Mouse (Mus musculus) hindbrain, postnatal 0 days (tissue): ENCODE results near the gene Rbbp8nl. TPM values are rescaled to one million over a fixed set of nuclear protein-coding genes. Genes with fewer than 3 reads are reported as not detected.

Source experiments
- ATAC-seq: fragments of 200-750 bp; cut with Nextera tagmentation; 2 replicates; pipeline ENCODE4 v1.8.0; 2017; ENCODE audit warnings: mild to moderate bottlenecking, moderate TSS enrichment, moderate library complexity
- DNase-seq: peaks from one replicate; pipeline ENCODE4 v3.0.0-alpha.2; 2015; ENCODE audit warnings: low spot score
- H3K27ac ChIP-seq: fragments of 300-500 bp; sonication (generic); 2 replicates; pipeline ENCODE4 v1.5.1; 2014; ENCODE audit warnings: mild to moderate bottlenecking
- H3K27me3 ChIP-seq: fragments of 300-500 bp; sonication (generic); 2 replicates; pipeline ENCODE4 v1.6.1; 2014; ENCODE audit warnings: low read length, mixed read lengths; ENCODE audit not compliant: insufficient read depth
- H3K36me3 ChIP-seq: fragments of 300-500 bp; sonication (generic); 2 replicates; pipeline ENCODE4 v1.6.1; 2014; ENCODE audit warnings: low read length, mixed read lengths; ENCODE audit not compliant: insufficient read depth
- H3K4me1 ChIP-seq: fragments of 300-500 bp; sonication (generic); 2 replicates; pipeline ENCODE4 v1.6.1; 2014; ENCODE audit warnings: antibody characterized with exemption, low read length, mixed read lengths; ENCODE audit not compliant: insufficient read depth
- H3K4me2 ChIP-seq: fragments of 300-500 bp; sonication (generic); 2 replicates; pipeline ENCODE4 v1.6.1; 2014; ENCODE audit warnings: low read depth, mild to moderate bottlenecking, low read length, moderate library complexity, mixed read lengths
- H3K4me3 ChIP-seq: fragments of 300-500 bp; sonication (generic); 2 replicates; pipeline ENCODE4 v1.5.1; 2014; ENCODE audit warnings: low read length
- H3K9ac ChIP-seq: fragments of 300-500 bp; sonication (generic); replicated peaks from 2 replicates; pipeline ENCODE4 v1.6.1; 2014; ENCODE audit warnings: mild to moderate bottlenecking, low read length, moderate library complexity, mixed read lengths
- H3K9me3 ChIP-seq: fragments of 300-500 bp; sonication (generic); 2 replicates; pipeline ENCODE4 v1.6.1; 2016; ENCODE audit warnings: low read length, mixed read lengths
- CTCF ChIP-seq: IDR thresholded peaks from 2 replicates; pipeline ENCODE4 v1.5.1; 2016; ENCODE audit warnings: antibody characterized with exemption, control low read depth, low read depth
- WGBS: fragments of 180-500 bp; shearing (Covaris S2); extraction: QIAGEN DNeasy Blood & Tissue Kit; methylation state at CpG from one replicate; pipeline ENCODE4 v1.1.7; 2014; 5-methylcytosine and 5-hydroxymethylcytosine counted together
- polyA plus RNA-seq: library from polyadenylated mRNA; unstranded; fragments of >200 nt; fragmentation: Nextera tagmentation; extraction: Ambion mirVana; gene quantifications from 2 replicates; pipeline ENCODE4 v1.2.1, GENCODE M21; 2015
- total RNA-seq: library from RNA; depleted of rRNA; stranded (reverse); fragments of >200 nt; gene quantifications from 2 replicates; pipeline ENCODE4 v1.2.3, GENCODE M21; 2014

Gene Rbbp8nl
- total and polyA plus RNA-seq, 2 experiments from 2014 or later: not detected

DNA sequence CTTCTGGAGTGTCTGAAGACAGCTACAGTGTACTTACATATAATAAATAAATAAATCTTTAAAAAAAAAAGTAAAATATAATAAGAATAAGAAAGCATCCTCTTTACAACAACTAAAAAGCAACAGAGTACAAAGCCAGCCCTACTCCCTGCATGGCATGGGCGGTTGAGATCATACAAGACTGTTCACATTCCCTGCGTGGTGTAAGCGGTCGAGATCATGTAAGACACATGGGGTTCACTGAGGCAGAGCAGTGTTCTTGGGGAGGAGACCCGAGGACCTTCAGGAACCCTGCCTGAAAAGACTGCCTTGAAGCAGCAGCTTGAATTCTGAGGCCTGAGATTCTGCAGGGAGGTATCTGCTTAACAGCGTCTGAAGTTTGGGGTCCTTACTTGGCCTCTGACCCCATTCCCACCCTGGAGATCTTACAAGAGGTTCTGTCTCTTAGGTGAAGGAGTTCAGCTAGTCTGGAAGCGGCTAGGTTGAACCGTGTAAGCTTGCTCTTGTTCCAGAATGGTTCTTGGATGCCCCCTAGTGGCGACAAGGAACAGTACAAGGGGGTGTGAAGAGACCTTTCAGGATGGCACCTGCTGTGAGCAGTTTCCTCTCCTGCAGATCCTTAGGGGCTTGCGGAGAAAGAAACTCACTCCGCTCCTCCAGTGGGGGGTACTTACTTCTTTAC lies 38.6 kb downstream of the Rbbp8nl start:
- Histone ChIP-seq H3K4me2 (no peak overlapping the region), H3K27me3 (no peaks in the 10 kb centered on the region), H3K9me3 (no peaks in the 10 kb centered on the region), H3K4me1 (peaks cover 3% of the 10 kb centered on the region; the same call in 1 of the 2 replicates), H3K27ac (no peak overlapping the region), H3K4me3 (no peak overlapping the region), H3K36me3 (no peaks in the 10 kb centered on the region), H3K9ac (no peak overlapping the region)
- peak; percentile 99 for TF ChIP-seq CTCF
- DNase-seq (peak; percentile 93), ATAC-seq (peak; percentile 84; the same call in 1 of the 2 replicates)
- 28% methylated on average over 11 of the region's 11 CpGs for WGBS

DNA sequence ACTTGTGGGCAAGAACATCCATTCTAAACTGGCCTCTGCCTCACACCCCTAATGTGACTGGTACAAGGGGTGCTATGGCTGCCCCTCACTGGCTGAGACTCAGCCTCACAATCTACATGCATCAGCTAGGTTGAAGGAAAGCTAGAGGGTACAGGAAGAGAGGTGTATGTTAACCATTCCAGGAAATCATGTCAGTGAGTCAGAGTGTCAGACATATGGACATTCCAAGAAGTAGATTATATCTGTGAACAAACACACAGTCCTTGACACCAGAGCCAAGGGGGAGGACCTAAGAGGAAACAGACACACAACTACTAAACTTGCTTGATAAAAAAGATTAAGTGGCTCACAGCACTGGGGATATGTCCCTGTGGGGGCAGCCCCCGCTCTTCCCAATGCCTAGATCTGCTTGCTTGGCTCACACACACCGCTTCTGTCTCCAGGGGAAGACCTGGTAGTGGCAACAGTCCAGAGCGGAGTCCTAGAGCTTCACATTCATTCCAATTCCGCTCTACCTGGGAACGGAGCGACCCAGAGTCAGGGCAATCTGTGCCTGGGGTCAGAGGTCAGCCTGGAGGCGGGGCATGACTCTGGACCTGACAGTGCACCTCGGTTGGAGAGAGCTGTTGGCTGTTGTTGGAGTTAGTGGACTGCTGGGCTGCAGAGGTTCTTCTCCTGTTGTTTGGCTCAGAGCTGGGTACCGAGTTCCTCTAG lies 40.6 kb downstream of the Rbbp8nl start:
- no peaks in the 10 kb centered on the region for H3K27me3 ChIP-seq
- H3K36me3 ChIP-seq: no peaks in the 10 kb centered on the region
- H3K4me2 ChIP-seq: no peak overlapping the region
- no peak overlapping the region for H3K4me3 ChIP-seq
- no peak overlapping the region for H3K27ac ChIP-seq
- H3K4me1 ChIP-seq: no peaks in the 10 kb centered on the region
- no peak for TF ChIP-seq CTCF
- no peak overlapping the region for H3K9ac ChIP-seq
- WGBS: 59% methylated on average over 9 of the region's 9 CpGs
- H3K9me3 ChIP-seq: no peaks in the 10 kb centered on the region
- DNase-seq: no peak
- no peak for ATAC-seq

DNA sequence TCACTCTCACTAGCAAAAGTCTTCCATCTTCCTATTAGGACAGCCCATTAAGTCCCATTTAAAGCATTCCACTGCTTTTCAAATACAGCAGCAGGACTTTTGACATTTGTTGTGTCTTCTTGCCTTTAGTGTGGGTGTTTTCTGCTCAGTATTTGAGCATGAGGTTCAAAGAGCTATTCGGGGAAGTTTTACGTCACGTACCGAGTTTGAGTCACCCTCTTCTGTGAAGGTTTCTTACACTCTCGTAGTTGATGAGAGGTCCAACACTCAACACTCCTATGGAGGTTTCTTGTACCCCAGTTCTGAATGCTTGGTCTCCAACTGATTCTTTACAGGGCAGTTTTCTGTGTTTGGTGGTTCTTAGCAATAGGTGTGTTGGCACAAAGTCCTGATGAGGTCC lies 41.8 kb downstream of the Rbbp8nl start:
- TF ChIP-seq CTCF: no peak
- no peak overlapping the region for H3K9ac ChIP-seq
- DNase-seq: no peak
- H3K36me3 ChIP-seq: no peaks in the 10 kb centered on the region
- no peak overlapping the region for H3K4me2 ChIP-seq
- 93% methylated on average over 5 of the region's 5 CpGs for whole genome bisulfite sequencing
- ATAC-seq: no peak
- no peaks in the 10 kb centered on the region for H3K9me3 ChIP-seq
- H3K4me1 ChIP-seq: no peaks in the 10 kb centered on the region
- H3K27ac ChIP-seq: no peak overlapping the region
- H3K27me3 ChIP-seq: no peaks in the 10 kb centered on the region
- no peak overlapping the region for H3K4me3 ChIP-seq

DNA sequence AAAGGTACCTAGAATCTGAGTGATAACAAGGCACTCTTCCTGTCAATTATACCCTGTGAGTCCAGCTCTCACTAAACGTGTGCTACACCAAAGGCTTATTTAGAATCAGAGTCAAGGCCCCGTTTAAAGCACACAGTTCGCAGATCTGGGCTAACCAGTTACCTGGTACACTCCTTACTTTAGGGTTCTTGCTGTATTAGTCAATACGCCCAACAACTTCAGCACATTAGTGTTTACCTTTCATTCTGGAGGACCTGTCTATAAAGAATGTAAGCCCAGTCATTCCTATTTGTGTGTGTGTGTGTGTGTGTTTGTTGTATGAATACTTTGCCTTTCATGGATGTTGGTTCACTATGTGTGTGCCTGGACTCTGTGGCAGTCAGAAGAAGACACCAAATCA lies 46.6 kb downstream of the Rbbp8nl start:
- no peaks in the 10 kb centered on the region for H3K27me3 ChIP-seq
- no peaks in the 10 kb centered on the region for H3K36me3 ChIP-seq
- no peak for TF ChIP-seq CTCF
- H3K4me3 ChIP-seq: no peak overlapping the region
- H3K4me1 ChIP-seq: no peaks in the 10 kb centered on the region
- H3K9ac ChIP-seq: no peak overlapping the region
- ATAC-seq (no peak), DNase-seq (no peak)
- H3K4me2 ChIP-seq: no peak overlapping the region
- no peaks in the 10 kb centered on the region for H3K9me3 ChIP-seq
- 96% methylated on average over 4 of the region's 4 CpGs for WGBS
- H3K27ac ChIP-seq: no peak overlapping the region

DNA sequence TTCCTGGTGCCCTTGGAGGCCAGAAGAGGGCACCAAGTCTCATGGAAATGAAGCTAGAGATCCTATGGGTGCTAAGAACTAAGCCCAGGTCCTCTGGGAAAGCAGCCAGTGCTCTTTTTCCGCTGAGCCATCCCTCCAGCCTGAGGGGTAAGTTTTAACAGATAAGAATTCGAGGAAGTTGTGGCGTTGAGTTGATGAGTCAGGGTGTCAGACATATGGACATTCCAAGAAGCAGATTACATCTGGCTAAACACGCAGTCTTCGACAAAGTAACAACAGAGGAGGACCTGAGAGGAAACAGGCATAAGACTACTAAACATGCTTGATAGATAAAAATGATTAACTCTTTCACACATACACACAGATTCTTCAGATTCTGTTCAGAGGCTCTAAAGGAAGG lies 51.1 kb downstream of the Rbbp8nl start:
- TF ChIP-seq CTCF: no peak
- H3K27me3 ChIP-seq: no peaks in the 10 kb centered on the region
- DNase-seq (no peak), ATAC-seq (no peak)
- no peak overlapping the region for H3K27ac ChIP-seq
- H3K9me3 ChIP-seq: no peaks in the 10 kb centered on the region
- H3K4me3 ChIP-seq: no peak overlapping the region
- H3K4me1 ChIP-seq: no peaks in the 10 kb centered on the region
- no peaks in the 10 kb centered on the region for H3K36me3 ChIP-seq
- WGBS: 89% methylated on average over 5 of the region's 5 CpGs
- H3K4me2 ChIP-seq: no peak overlapping the region
- H3K9ac ChIP-seq: no peak overlapping the region

DNA sequence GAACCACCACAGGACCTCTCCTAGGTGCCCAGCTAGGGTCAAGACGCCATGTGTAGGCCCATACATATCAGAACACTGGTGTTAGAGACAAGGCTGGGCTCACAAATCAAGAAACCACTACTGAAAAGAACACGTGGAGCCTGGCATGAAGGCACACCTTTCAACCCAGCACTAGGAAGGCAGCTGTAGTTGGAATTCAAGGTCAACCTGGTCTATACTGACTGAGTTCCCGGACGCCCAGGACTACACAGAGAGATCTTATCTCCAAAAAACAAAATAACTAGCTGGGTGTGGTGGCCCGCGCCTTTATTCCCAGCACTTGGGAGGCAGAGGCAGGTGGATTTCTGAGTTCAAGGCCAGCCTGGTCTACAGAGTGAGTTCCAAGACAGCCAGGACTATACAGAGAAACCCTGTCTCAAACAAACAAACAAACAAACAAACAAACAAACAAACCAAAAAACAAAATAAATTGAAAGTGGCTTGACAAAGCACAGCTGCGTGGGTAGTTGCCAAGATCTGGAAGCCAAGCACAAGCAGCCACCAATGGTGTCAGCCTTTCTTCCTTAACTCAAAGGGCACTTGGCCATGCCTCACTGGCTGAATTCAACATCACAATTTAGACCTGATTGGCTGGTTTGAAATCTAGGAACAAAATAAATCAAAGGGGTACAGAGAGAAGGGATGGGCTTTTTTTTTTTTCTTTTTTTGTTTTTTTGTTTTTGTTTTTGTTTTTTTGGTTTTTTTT lies 51.9 kb downstream of the Rbbp8nl start:
- H3K4me1 ChIP-seq: no peaks in the 10 kb centered on the region
- no peak for DNase-seq
- WGBS: 91% methylated on average over 7 of the region's 7 CpGs
- no peaks in the 10 kb centered on the region for H3K36me3 ChIP-seq
- no peak for ATAC-seq
- no peak overlapping the region for H3K27ac ChIP-seq
- no peaks in the 10 kb centered on the region for H3K27me3 ChIP-seq
- no peak overlapping the region for H3K9ac ChIP-seq
- H3K4me3 ChIP-seq: no peak overlapping the region
- no peak overlapping the region for H3K4me2 ChIP-seq
- H3K9me3 ChIP-seq: no peaks in the 10 kb centered on the region
- no peak for TF ChIP-seq CTCF

DNA sequence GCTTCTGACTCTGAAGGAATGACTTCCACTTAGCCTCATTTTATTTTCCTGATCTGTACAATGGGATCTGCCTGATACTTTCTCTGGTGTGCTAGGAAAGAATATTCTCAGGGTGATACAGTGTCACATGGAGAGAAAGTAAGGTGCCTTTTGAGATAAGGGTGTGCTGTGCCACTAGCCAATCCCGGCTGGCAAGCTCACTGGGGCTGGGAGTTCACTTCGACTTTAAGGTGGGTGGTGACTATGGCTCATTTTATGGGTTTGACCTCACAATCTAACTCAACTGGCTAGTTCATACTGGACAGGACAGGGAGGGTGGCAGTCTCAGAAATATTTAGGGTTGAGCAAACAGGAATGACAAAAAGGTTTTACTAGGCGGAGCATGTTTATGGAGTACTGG lies 52.7 kb downstream of the Rbbp8nl start:
- Histone ChIP-seq H3K36me3 (no peaks in the 10 kb centered on the region), H3K27me3 (no peaks in the 10 kb centered on the region), H3K4me2 (no peak overlapping the region), H3K9ac (no peak overlapping the region), H3K4me3 (no peak overlapping the region), H3K9me3 (no peaks in the 10 kb centered on the region), H3K4me1 (no peaks in the 10 kb centered on the region), H3K27ac (no peak overlapping the region)
- ATAC-seq (no peak), DNase-seq (no peak)
- 91% methylated on average over 3 of the region's 3 CpGs for WGBS
- TF ChIP-seq CTCF: no peak
